Mouse (Mus musculus): ENCODE data around the gene Syngr1. TPM values are rescaled to one million over a fixed set of nuclear protein-coding genes. Genes with fewer than 3 reads are reported as not detected.

The Syngr1 gene
- total and polyA plus RNA-seq, 3 experiments: 9.7 to 14.8 (median 11.3) TPM

GRCm38 (mm10) chr15:80100196-80100595 is 9.1 kb downstream of the Syngr1 start:
- in situ Hi-C loops (cut with MboI; ENCODE audit: low pct_ligation_motif_present, low pct_unique_long_range_greater_than_20kb, low sequenced_read_pairs) (no loop called here), dilution Hi-C loops (cut with MboI; ENCODE audit: extremely low pct_ligation_motif_present, extremely low pct_unique_long_range_greater_than_20kb, low sequenced_read_pairs) (no loop called here)
- H3K4me2 ChIP-seq (ENCODE audit: insufficient read depth, low read depth, poor library complexity, severe bottlenecking): no peak overlapping the region
- no peaks in the 10 kb centered on the region for H3K27me3 ChIP-seq (replicated peaks)
- H3K4me3 ChIP-seq (replicated peaks in 1 of 3; ENCODE audit: low read depth in 2 of 3, low read length in 2 of 3, poor library complexity in 1 of 3): no peak overlapping the region
- no peak for DNase-seq (ENCODE audit: extremely low read depth)
- no peaks in the 10 kb centered on the region for H3K36me3 ChIP-seq (replicated peaks in 1 of 2; ENCODE audit: control insufficient read depth in 1 of 2, insufficient read depth in 1 of 2, low read length in 1 of 2)
- peaks cover 8 to 41% of the 10 kb centered on the region in 2 experiments; a peak in 2 of 4 replicates for H3K4me1 ChIP-seq (ENCODE audit: control insufficient read depth in 1 of 2, insufficient read depth in 2 of 2)
- H3K79me2 ChIP-seq (replicated peaks; ENCODE audit: control insufficient read depth, extremely low read depth, insufficient read depth, poor library complexity, severe bottlenecking): no peaks in the 10 kb centered on the region
- no peak overlapping the region for H3K27ac ChIP-seq (ENCODE audit: insufficient read depth, low read depth)
- no peak for TF ChIP-seq PAX5 (IDR thresholded peaks at IDR 0.05; ENCODE audit: low read length)
- no peak for TF ChIP-seq POLR2A (IDR thresholded peaks at IDR 0.05; ENCODE audit: low read depth, low read length)
- no peak for TF ChIP-seq USF1 (IDR thresholded peaks at IDR 0.05; ENCODE audit: low read depth, low read length)
- no peak for TF ChIP-seq KAT2A (IDR thresholded peaks at IDR 0.05; ENCODE audit: insufficient replicate concordance, low read length)
- no peak for TF ChIP-seq BHLHE40 (IDR thresholded peaks at IDR 0.05; ENCODE audit: low read depth, low read length)
- TF ChIP-seq ETS1 (conservative IDR thresholded peaks at IDR 0.05; ENCODE audit: low read depth, low read length): no peak
- no peak for TF ChIP-seq NRF1 (IDR thresholded peaks at IDR 0.05; ENCODE audit: low read depth, low read length)
- no peak for TF ChIP-seq NELFE (IDR thresholded peaks at IDR 0.05; ENCODE audit: low read depth, low read length)
- no peak for TF ChIP-seq MAX (IDR thresholded peaks at IDR 0.05; ENCODE audit: low read length)
- no peak for TF ChIP-seq TCF12 (IDR thresholded peaks at IDR 0.05; ENCODE audit: low read depth, low read length)
- TF ChIP-seq HCFC1 (IDR thresholded peaks at IDR 0.05; ENCODE audit: low read depth, low read length): no peak
- no peak for TF ChIP-seq USF2 (conservative IDR thresholded peaks at IDR 0.05; ENCODE audit: low read depth, low read length)
- H3K9ac ChIP-seq (ENCODE audit: insufficient read depth, low read depth): no peak overlapping the region
- no peaks in the 10 kb centered on the region for H3K9me3 ChIP-seq (replicated peaks; ENCODE audit: low read length)

DNA sequence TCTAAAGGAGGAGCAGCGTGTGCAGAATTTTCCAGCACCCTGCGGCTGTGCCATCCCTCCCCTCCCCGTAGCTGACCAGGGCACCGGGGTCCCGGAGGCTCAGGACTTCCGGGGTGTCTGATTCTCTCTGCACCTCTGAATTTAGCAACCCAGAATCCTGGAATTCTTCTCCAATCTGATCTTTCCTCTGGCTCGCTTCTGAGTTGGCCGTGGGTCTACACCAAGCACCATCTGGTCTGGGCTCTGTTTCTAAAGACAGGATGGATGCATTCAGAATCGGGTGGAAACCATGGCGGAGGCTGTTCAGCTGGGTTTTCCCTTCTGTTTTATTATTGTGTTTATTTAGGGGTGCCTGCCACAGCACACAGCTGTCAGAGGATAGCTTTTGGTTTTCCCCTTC is 9.7 kb downstream of the Syngr1 start:
- Histone ChIP-seq H3K4me2 (ENCODE audit: insufficient read depth, low read depth, poor library complexity, severe bottlenecking) (no peak overlapping the region), H3K4me3 (replicated peaks in 1 of 3; ENCODE audit: low read depth in 2 of 3, low read length in 2 of 3, poor library complexity in 1 of 3) (no peak overlapping the region), H3K27me3 (replicated peaks) (no peaks in the 10 kb centered on the region), H3K27ac (ENCODE audit: insufficient read depth, low read depth) (no peak overlapping the region), H3K9ac (ENCODE audit: insufficient read depth, low read depth) (no peak overlapping the region), H3K36me3 (replicated peaks in 1 of 2; ENCODE audit: control insufficient read depth in 1 of 2, insufficient read depth in 1 of 2, low read length in 1 of 2) (no peaks in the 10 kb centered on the region), H3K4me1 (ENCODE audit: control insufficient read depth in 1 of 2, insufficient read depth in 2 of 2) (peaks cover 8 to 40% of the 10 kb centered on the region in 2 experiments; a peak in 2 of 4 replicates), H3K79me2 (replicated peaks; ENCODE audit: control insufficient read depth, extremely low read depth, insufficient read depth, poor library complexity, severe bottlenecking) (no peaks in the 10 kb centered on the region), H3K9me3 (replicated peaks; ENCODE audit: low read length) (no peaks in the 10 kb centered on the region)
- dilution Hi-C loops (cut with MboI; ENCODE audit: extremely low pct_ligation_motif_present, extremely low pct_unique_long_range_greater_than_20kb, low sequenced_read_pairs) (no loop called here), in situ Hi-C loops (cut with MboI; ENCODE audit: low pct_ligation_motif_present, low pct_unique_long_range_greater_than_20kb, low sequenced_read_pairs) (no loop called here)
- DNase-seq (ENCODE audit: extremely low read depth): no peak
- TF ChIP-seq RAD21 (IDR thresholded peaks at IDR 0.05; ENCODE audit: low read depth, low read length) (no peak), GABPA (IDR thresholded peaks at IDR 0.05; ENCODE audit: insufficient replicate concordance, low read depth, low read length) (no peak), MYC (IDR thresholded peaks at IDR 0.05; ENCODE audit: low read depth, low read length) (no peak), POLR2AphosphoS2 (IDR thresholded peaks at IDR 0.05; ENCODE audit: low read depth, low read length) (no peak), ZKSCAN1 (IDR thresholded peaks at IDR 0.05; ENCODE audit: borderline replicate concordance, low read depth, low read length) (no peak), RCOR1 (conservative IDR thresholded peaks at IDR 0.05; ENCODE audit: low read depth, low read length) (no peak), JUN (IDR thresholded peaks at IDR 0.05; ENCODE audit: insufficient read depth, low read depth, low read length) (no peak), MEF2A (IDR thresholded peaks at IDR 0.05; ENCODE audit: borderline replicate concordance, low read depth, low read length) (no peak), ZMIZ1 (IDR thresholded peaks at IDR 0.05; ENCODE audit: low read depth, low read length) (no peak), CTCF (conservative IDR thresholded peaks at IDR 0.05 in 1 of 2, IDR thresholded peaks at IDR 0.05 in 1 of 2; ENCODE audit: low read depth in 2 of 2, low read length in 2 of 2) (no peak)
